8 mouse cellular contexts compared by ENCODE assay signal in the genomic region with DNA sequence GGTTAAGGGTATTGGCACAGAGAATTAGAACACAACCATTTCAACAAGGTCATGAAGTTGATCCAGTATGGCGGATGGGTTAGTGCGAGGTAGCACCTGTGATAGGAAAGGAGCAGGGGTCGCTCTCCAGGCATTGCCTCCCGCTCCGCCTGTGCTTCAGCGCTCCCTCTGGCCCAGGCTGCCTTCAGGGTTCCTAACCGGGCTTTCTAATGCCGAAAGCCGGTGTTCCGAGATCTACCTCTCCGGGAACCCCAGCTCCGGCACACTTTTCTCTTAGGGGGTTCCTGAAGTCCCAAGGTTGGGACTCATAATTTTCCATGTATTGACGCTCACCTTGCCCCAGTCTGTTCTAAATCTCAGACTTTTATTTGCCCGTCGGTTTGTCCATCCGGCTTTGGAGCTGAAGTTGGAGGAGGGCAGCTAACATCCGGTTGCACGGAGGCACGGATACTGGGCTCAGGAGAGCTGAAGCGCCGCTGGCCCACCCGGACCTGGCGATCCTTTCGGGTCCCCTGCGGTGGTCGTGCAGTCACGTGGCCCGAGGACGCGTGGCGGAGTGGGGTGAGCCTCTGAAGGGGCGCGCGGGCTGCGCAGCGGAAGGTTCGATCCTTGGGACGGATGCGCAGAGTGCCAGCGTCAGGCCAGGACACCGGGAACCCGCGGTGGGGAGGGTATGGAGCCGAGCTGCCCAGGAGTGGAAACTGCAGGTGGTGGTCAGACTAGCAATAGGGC. TPM values are rescaled to one million over a fixed set of nuclear protein-coding genes. Genes with fewer than 3 reads are reported as not detected.
DNase-seq lines count a peak whose midpoint lies in the region; ATAC-seq and TF ChIP-seq lines count a peak whose summit lies in the region.

Gene Ccdc125 (plus strand): TSS at position 427 of the 732 bp plus-strand sequence.

- intact Hi-C loops in left cerebral cortex, adult 2 months (cut with DNase I): no loop called here

- under 1% methylated on average over 44 of the region's 44 CpGs for WGBS in forebrain, embryonic 10.5 days
- under 1% methylated on average over 44 of the region's 44 CpGs for WGBS in hindbrain, embryonic 15.5 days
- under 1% methylated on average over 44 of the region's 44 CpGs for WGBS in liver, adult 2 months
- WGBS in midbrain, embryonic 16.5 days: under 1% methylated on average over 44 of the region's 44 CpGs

- 0 out of 2 replicates have a peak, but pooled peaks have one; percentile 4 for TF ChIP-seq POLR2A in liver, adult 2 months (IDR thresholded peaks at IDR 0.05; ENCODE audit: extremely low read depth, insufficient read depth, low read length)

- peaks cover 10% of the 10 kb centered on the region for H3K4me1 ChIP-seq in forebrain, embryonic 10.5 days
- peaks cover 9% of the 10 kb centered on the region for H3K4me1 ChIP-seq in hindbrain, embryonic 15.5 days (replicated peaks)
- H3K4me1 ChIP-seq in liver, adult 2 months (ENCODE audit: control insufficient read depth, insufficient read depth, low read length): no peaks in the 10 kb centered on the region; the same call in 1 of the 2 replicates
- no peaks in the 10 kb centered on the region for H3K4me1 ChIP-seq in midbrain, embryonic 16.5 days (ENCODE audit: control insufficient read depth, insufficient read depth, low read length)

- no peak for DNase-seq in left cerebral cortex, adult 2 months (ENCODE audit: extremely low spot score in 1 of 2, low spot score in 2 of 2)
- DNase-seq in left cerebral cortex, adult 11 months (ENCODE audit: low spot score): no peak
- DNase-seq in forebrain, embryonic 10.5 days (ENCODE audit: extremely low spot score, low spot score): peak; percentile 60
- DNase-seq in liver, adult 2 months (ENCODE audit: extremely low read depth, low read depth, low spot score): peak; percentile 59
- DNase-seq in testis, postnatal 14 days (ENCODE audit: low spot score): peak; percentile 51
- no peak for DNase-seq in layer of hippocampus, postnatal 36 days

- no peak within 1 kb of the TSS for H3K27ac ChIP-seq in left cerebral cortex, adult 2 months
- H3K27ac ChIP-seq in forebrain, embryonic 10.5 days: peak within 1 kb of the TSS; percentile 89
- no peak within 1 kb of the TSS for H3K27ac ChIP-seq in hindbrain, embryonic 15.5 days (replicated peaks)
- peak within 1 kb of the TSS; percentile 75 for H3K27ac ChIP-seq in liver, adult 2 months (replicated peaks; ENCODE audit: insufficient read depth, low read depth, low read length)
- no peak within 1 kb of the TSS for H3K27ac ChIP-seq in midbrain, embryonic 16.5 days (ENCODE audit: low read length)

- 0 out of 2 replicates have a peak, but pooled peaks cover 6% of the 10 kb centered on the region for H3K27me3 ChIP-seq in forebrain, embryonic 10.5 days (ENCODE audit: poor library complexity, severe bottlenecking)
- 0 out of 2 replicates have a peak, but pooled peaks cover 2% of the 10 kb centered on the region for H3K27me3 ChIP-seq in hindbrain, embryonic 15.5 days
- no peaks in the 10 kb centered on the region for H3K27me3 ChIP-seq in liver, adult 2 months (ENCODE audit: control insufficient read depth, insufficient read depth, low read length)
- no peaks in the 10 kb centered on the region for H3K27me3 ChIP-seq in midbrain, embryonic 16.5 days (ENCODE audit: control insufficient read depth, insufficient read depth, low read depth, low read length)

- peak; percentile 65 for ATAC-seq in hindbrain, embryonic 15.5 days (ENCODE audit: low FRiP score, low read depth)
- ATAC-seq in midbrain, embryonic 16.5 days: peak; percentile 70; the same call in 1 of the 2 replicates

- H3K36me3 ChIP-seq in forebrain, embryonic 10.5 days (replicated peaks): peaks cover 23% of the 10 kb centered on the region
- H3K36me3 ChIP-seq in hindbrain, embryonic 15.5 days: peaks cover 10% of the 10 kb centered on the region
- H3K36me3 ChIP-seq in liver, adult 2 months (ENCODE audit: control insufficient read depth, insufficient read depth, low read length): no peaks in the 10 kb centered on the region; the same call in 1 of the 2 replicates
- H3K36me3 ChIP-seq in midbrain, embryonic 16.5 days (ENCODE audit: control insufficient read depth, insufficient read depth, low read length): peaks cover 11% of the 10 kb centered on the region

- H3K4me2 ChIP-seq in hindbrain, embryonic 15.5 days: peak within 1 kb of the TSS; percentile 95
- peak within 1 kb of the TSS; percentile 77 for H3K4me2 ChIP-seq in midbrain, embryonic 16.5 days (ENCODE audit: low read length)

- peak within 1 kb of the TSS; percentile 40 for H3K4me3 ChIP-seq in left cerebral cortex, adult 2 months
- H3K4me3 ChIP-seq in forebrain, embryonic 10.5 days: peak within 1 kb of the TSS; percentile 74
- H3K4me3 ChIP-seq in hindbrain, embryonic 15.5 days: peak within 1 kb of the TSS; percentile 51
- peak within 1 kb of the TSS; percentile 94 for H3K4me3 ChIP-seq in liver, adult 2 months (ENCODE audit: insufficient read depth, low read depth, low read length)
- H3K4me3 ChIP-seq in midbrain, embryonic 16.5 days (ENCODE audit: low read depth, low read length): peak within 1 kb of the TSS; percentile 44

- H3K9me3 ChIP-seq in forebrain, embryonic 10.5 days: peaks cover 4% of the 10 kb centered on the region; the same call in 1 of the 2 replicates
- no peaks in the 10 kb centered on the region for H3K9me3 ChIP-seq in hindbrain, embryonic 15.5 days
- H3K9me3 ChIP-seq in midbrain, embryonic 16.5 days (replicated peaks; ENCODE audit: control insufficient read depth, low read length, poor library complexity, severe bottlenecking): no peaks in the 10 kb centered on the region

- TF ChIP-seq CTCF in left cerebral cortex, adult 2 months (IDR thresholded peaks at IDR 0.05): no peak
- no peak for TF ChIP-seq CTCF in liver, adult 2 months (IDR thresholded peaks at IDR 0.05; ENCODE audit: low read depth, low read length)

- peak within 1 kb of the TSS; percentile 35 for H3K9ac ChIP-seq in hindbrain, embryonic 15.5 days
- peak within 1 kb of the TSS; percentile 91 for H3K9ac ChIP-seq in liver, adult 2 months (ENCODE audit: low read depth, low read length)
- H3K9ac ChIP-seq in midbrain, embryonic 16.5 days (ENCODE audit: low read depth, low read length): peak within 1 kb of the TSS; percentile 63

- H3K79me2 ChIP-seq in liver, adult 2 months (ENCODE audit: control insufficient read depth, insufficient read depth, low read length): peaks cover 4% of the 10 kb centered on the region; the same call in 1 of the 2 replicates

RNA-seq across cellular contexts. Expression of gene Ccdc125, which starts in this region (rescaled TPM):
- under 1 TPM in 1 of 2 experiments, not detected in 1; 0.59 TPM for total RNA-seq in left cerebral cortex, adult 2 months (2021)
- polyA plus RNA-seq in forebrain, embryonic 10.5 days (2016; fragmentation: Nextera tagmentation; extraction: Ambion mirVana): 3.7 and 3.9 TPM in 2 replicates
- 1.4 and 2.2 TPM in 2 replicates for polyA plus RNA-seq in hindbrain, embryonic 15.5 days (2015; fragmentation: Nextera tagmentation; extraction: Ambion mirVana)
- 2.8 and 4.0 TPM in 2 replicates for total RNA-seq in liver, adult 2 months (2014; rRNA removed)
- polyA plus RNA-seq in liver, adult 2 months (2012; rRNA removed): 1.7 and 2.2 TPM in 2 replicates
- polyA plus RNA-seq in midbrain, embryonic 16.5 days (2015; fragmentation: Nextera tagmentation; extraction: Ambion mirVana): 1.6 TPM in 2 replicates
- total RNA-seq in layer of hippocampus, postnatal 36 days (2021): under 1 TPM; 0.15 to 0.17 TPM

Comparison
In these comparisons a context has a peak if more than half of its experiments do, and no peak if none do; other contexts are left out.
1. DNase-seq: peak in forebrain, embryonic 10.5 days (single experiment), liver, adult 2 months (single experiment) and testis, postnatal 14 days (single experiment); none in left cerebral cortex, adult 2 months (0 of 2), left cerebral cortex, adult 11 months (single experiment) and layer of hippocampus, postnatal 36 days (0 of 2).
2. H3K27ac ChIP-seq: peak in forebrain, embryonic 10.5 days (single experiment) and liver, adult 2 months (single experiment); none in left cerebral cortex, adult 2 months (single experiment), hindbrain, embryonic 15.5 days (single experiment) and midbrain, embryonic 16.5 days (single experiment).
3. H3K4me3 ChIP-seq: peak in every context shown above with its lines; median percentile 94 in liver, adult 2 months; 74 in forebrain, embryonic 10.5 days; 51 in hindbrain, embryonic 15.5 days; 44 in midbrain, embryonic 16.5 days; 40 in left cerebral cortex, adult 2 months.
4. H3K9ac ChIP-seq: peak in every context shown above with its lines; median percentile 91 in liver, adult 2 months; 63 in midbrain, embryonic 16.5 days; 35 in hindbrain, embryonic 15.5 days.